Mouse (Mus musculus): ENCODE measurements at regions not wholly inside any gene's neighbourhood (a gene's known extent, or its start where the extent isn't known, plus 50 kb on each side); places are given as distances from the start of the nearest gene placed in this dataset.

DNA sequence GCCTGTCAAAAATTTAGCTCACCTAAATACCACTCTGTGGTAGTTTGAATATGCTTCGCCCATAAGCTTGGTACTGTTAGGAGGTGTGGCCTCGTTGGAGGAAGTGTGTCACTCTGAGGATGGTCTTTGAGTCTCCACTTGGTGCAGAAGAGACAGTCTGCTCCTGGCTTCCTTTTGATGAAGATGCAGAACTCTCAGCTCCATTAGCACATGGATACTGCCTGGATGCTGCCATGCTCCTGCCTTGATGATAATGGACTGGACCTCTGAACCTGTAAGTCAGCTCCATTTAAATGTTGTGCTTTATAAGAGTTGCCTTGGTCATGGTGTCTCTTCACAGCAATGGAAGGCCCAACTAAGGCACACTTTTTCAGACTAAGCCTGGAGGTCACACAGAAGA, 56.9 kb upstream of the Pik3r1 start:
- no peak for DNase-seq (ENCODE audit: low spot score in 2 of 2)

- DNase-seq (ENCODE audit: low spot score in 2 of 2) = no peak
These were observed 64.0 kb upstream of the Pik3r1 start for GRCm38 (mm10) chr13:101831872-101832629.

DNA sequence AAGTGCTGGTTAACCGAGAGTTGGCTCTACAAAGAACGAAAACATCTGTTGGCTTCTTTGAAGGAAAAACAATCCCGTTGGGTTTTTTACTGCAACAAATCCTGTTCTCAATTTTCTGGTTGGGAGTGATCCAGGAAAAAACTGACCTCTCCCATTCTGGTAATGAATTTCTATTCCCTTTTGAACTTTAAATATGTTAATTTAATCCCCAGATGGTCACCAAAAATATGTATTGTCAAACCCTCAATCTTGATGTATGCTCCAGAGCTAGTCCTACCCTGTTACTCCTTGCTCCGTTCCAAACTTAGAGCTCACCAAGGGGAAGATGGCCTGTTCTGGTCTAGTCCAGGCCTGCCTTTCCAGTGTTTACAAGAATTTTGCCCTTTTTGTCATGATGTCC, 66.5 kb upstream of the Pik3r1 start:
- no peak for DNase-seq (ENCODE audit: low spot score in 2 of 2)

- DNase-seq (ENCODE audit: low spot score in 2 of 2) = no peak
These were observed 69.0 kb upstream of the Pik3r1 start for GRCm38 (mm10) chr13:101836992-101837391.

- DNase-seq (ENCODE audit: low spot score in 2 of 2) = no peak
These were observed 76.7 kb upstream of the Pik3r1 start for GRCm38 (mm10) chr13:101844461-101845440.

- DNase-seq (ENCODE audit: low spot score in 2 of 2) = no peak
These were observed 78.0 kb upstream of the Pik3r1 start for GRCm38 (mm10) chr13:101846016-101846415.

DNA sequence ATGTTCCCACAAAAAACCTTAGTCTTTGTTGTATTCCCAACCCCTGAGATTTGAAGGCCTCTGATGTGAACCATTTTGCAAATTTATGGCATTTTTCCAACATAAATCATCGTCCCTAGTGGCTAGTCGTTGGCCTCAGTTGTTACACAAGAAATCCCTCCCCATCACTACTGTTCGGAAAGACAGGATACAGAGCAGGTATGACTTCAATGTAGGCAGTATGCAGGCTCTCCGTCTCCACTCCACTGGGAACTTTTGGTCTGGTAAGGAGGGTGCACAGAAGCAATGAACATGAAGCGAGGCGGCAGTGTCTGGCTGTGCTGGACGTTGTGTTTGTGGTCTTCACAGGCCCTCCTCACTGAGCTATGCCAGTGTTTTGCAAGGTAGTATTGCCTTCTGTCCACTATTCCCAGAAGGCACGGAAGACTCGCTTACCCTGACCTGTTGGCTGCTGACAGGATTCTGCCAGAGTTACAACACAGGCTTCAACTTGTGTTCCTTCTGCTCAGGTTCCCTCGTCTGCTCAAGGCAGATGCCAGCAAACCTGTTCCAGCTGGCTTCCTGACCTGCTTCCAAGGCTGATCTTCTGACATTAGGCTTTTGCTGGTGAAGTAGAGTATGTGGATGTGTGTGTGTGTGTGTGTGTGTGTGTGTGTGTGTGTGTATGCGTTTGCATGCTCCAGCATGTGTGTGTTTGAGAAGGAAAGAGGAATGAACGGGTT, 80.0 kb upstream of the Pik3r1 start:
- no peak for DNase-seq (ENCODE audit: low spot score in 2 of 2)

- DNase-seq (ENCODE audit: low spot score in 2 of 2) = no peak
These were observed 80.7 kb upstream of the Pik3r1 start for GRCm38 (mm10) chr13:101848601-101849147.

GRCm38 (mm10) chr13:101849416-101849815, 81.4 kb upstream of the Pik3r1 start:
- no peak for DNase-seq (ENCODE audit: low spot score in 2 of 2)

DNA sequence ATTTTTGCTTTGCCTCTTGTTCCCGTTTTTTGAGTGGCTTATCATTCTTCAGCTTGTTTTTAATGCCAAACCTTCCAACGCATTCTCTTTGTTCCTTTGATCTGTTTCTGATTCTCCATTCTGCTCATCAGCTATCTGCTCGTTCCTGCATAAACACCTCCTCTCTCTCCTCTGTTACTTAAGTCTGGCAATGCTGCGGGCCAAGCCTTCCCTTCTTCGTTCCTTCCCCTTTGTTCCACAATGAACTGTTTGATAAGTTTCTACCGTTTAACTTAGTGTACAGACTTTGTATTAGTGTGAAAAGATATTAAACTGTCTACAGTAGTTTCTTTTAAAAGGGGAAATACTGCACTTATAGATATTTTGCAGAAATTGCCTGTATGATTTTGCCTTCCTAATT, 83.3 kb upstream of the Pik3r1 start:
- no peak for DNase-seq (ENCODE audit: low spot score in 2 of 2)

DNA sequence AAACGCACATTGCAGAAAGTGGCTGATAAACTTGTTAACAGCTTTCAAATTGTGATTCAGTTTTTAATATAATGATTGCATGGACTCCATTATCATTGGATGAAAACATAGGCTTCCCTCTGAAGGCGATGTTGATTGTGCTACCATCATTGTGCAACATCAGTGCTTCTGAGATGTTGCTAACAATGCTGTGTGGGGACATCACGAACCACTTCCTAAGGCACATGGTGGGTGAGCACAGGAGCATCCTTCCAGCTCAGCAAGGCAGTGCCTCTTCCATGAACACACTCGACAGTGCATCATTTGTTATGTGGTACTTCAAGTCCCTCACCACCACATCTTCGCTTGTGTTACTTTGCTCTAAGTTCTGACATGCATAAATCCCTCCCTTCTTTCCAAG, 84.9 kb upstream of the Pik3r1 start:
- no peak for DNase-seq (ENCODE audit: low spot score in 2 of 2)

DNA sequence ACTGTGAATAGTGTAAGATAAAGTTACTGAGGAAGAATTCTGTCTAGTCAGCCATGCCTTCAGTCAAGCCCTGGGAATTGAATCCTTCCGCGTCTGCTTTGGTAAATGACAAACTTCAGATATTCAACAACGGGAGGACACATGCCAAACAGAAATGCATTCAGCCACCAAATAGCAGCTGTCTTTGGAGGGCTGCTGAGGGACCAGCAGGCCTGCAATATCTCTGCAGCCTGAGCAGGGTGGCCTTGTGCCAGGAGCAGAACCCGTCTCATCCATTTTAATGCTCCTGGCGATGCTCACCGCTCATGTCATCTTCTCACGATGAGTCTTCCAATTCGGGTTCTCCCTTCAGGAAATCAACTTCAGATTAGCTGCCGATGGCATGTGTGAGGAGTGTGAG, 87.1 kb upstream of the Pik3r1 start:
- DNase-seq (ENCODE audit: low spot score in 2 of 2) = peak in 1 of 2 experiments; percentile 27

DNA sequence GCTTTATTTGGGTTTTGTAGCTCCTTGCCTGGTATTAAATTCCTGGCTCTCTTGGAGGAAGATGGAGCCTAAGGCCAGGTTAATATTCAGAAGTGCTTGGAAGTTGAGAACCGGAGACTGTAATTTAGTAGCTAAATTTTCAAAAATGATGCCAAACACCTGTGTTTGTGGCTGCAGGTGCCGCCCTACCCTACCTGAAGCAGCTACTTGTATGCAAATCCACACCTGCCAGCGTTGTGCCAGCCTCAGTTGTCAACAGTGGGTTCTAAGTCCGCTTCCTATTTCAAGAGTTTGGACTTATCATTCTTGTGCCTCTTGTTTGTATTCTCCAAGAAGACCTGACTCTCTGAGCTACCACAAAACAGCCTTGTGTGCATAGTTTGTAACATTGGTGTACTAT, 92.7 kb upstream of the Pik3r1 start:
- no peak for DNase-seq (ENCODE audit: low spot score in 2 of 2)

DNA sequence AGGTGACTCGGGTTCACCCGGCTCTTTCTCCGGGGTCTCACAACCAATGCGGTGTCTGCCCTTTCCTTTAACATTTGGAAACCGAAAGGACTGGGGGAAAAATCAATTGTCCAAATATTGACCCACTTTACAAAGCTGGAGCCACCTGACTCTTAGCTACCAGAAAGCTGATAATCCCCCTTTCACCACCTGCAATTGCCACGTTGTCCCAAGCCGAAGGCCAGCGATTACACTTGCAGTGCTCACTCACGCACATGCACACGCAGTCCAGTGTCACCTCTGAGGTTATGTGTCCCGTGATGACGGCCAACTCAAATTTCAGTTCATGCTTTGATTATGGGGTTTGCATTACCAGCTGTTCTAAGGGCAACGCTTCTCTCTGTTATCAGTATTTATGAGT, 94.0 kb upstream of the Pik3r1 start:
- DNase-seq (ENCODE audit: low spot score in 2 of 2) = no peak

GRCm38 (mm10) chr13:101863015-101863414, 95.0 kb upstream of the Pik3r1 start:
- no peak for DNase-seq (ENCODE audit: low spot score in 2 of 2)

DNA sequence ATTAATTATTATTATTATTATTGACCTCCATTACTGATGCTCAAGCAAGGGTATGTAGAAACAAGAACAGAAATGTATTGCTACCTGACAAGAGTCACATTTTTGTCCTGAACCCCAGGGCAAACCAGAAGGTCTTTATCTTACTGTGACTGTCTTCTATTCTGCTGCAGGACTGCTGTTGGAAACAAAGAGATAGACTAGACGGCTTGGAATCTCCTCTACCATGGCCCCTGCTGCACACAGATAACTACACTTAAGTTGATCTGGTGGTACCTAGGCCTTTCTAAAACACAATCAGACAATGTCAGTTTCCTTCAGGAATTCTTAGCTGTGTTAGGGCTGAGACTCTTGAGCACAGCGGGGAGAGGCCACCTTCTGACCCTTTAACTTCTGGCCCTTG, 95.6 kb upstream of the Pik3r1 start:
- no peak for DNase-seq (ENCODE audit: low spot score in 2 of 2)

GRCm38 (mm10) chr13:101866843-101867242, 98.8 kb upstream of the Pik3r1 start:
- DNase-seq (ENCODE audit: low spot score in 2 of 2) = no peak

GRCm38 (mm10) chr13:101874761-101875160, 106.7 kb upstream of the Pik3r1 start:
- DNase-seq (ENCODE audit: low spot score in 2 of 2) = peak; percentile 20 to 25

DNA sequence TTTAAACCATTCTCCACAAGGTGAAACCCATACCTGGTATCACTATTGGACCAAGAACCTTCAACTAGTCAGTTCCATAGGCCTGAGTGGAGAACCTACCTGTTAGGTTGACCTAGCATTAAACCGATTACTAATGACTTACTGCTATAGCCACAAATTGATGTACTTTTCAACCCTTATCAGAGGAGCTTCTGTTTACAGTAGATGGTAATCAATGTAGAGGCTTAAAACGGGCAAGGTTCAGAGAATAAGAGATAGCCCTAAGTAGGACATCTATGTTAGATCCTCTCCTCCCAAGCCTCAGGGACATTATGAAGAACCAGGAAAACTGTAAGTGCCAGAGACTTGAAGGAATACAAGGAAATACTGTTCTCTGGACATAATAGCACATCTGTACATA, 108.1 kb upstream of the Pik3r1 start:
- no peak for DNase-seq (ENCODE audit: low spot score in 2 of 2)

DNA sequence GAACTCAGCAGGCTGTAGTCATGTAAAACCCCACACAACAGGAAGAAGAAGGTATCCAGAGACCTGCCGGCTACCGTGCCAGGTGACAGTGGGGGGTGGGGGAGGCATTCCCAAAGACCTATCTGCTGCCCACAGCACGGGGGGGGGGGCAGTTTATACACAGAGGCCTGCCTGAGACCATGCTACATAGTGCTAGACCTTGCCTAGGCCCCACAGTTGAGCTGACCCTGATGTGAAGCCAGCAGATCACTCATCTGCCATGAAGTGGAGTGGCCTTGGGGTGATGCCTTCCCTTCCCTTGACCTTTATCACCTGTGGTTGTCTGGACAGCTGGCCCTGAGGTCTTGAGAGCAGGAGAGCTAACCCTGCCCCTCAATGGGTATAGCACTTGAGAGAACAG, 108.6 kb upstream of the Pik3r1 start:
- no peak for DNase-seq (ENCODE audit: low spot score in 2 of 2)

DNA sequence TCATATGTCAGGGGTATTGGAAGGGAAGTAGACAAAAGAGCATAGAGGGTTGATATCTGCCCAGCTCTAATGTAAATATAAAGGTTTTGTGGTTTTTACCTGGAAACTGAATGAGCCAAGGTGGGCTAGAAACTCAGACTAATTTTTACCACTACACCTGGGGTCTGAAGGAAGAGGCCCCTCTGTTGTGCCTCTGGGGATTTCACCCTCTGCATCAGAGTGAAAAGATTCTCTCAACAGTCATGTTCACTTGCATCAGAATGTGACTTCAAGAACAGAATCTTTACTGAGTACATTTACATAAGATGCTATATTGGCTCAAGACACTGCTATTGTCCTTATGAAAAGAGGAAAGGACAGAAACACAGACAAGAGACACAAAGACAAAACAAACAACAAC, 110.2 kb upstream of the Pik3r1 start:
- DNase-seq (ENCODE audit: low spot score in 2 of 2) = no peak

GRCm38 (mm10) chr13:101879561-101880081, 111.6 kb upstream of the Pik3r1 start:
- no peak for DNase-seq (ENCODE audit: low spot score in 2 of 2)

Data from frontal cortex, postnatal 10 days (tissue).